Mouse (Mus musculus) adrenal gland, postnatal 14 days (tissue): Measurements from ENCODE around the gene Gm5150. TPM values are rescaled to one million over a fixed set of nuclear protein-coding genes. Genes with fewer than 3 reads are reported as not detected.
"Not testable (repeated sequence)": the region's sequence is repeated elsewhere in the genome, so short reads cannot be mapped to it uniquely, and the experiment has no call there.

Experiments used
- DNase-seq: peaks from one replicate; pipeline ENCODE4 v3.0.0; 2021; ENCODE audit warnings: mixed read lengths
- long read RNA-seq, 2 experiments: library from polyadenylated mRNA; stranded (forward); transcript quantifications; one replicate each; pipeline ENCODE4 v2.0.0; 2021
- microRNA-seq, 2 experiments: library from miRNA; unstranded; fragments of <30 nt; microRNA quantifications; one replicate each; pipeline ENCODE4 v1.2.0; 2021
- total RNA-seq: library from RNA; stranded (reverse); gene quantifications from 2 replicates; pipeline ENCODE4 v1.2.3, GENCODE M21; 2021

The Gm5150 gene
- not detected in 2 replicates for total RNA-seq
- long read RNA-seq, experiment 1: 0 reads
- long read RNA-seq, experiment 2: 0 reads

GRCm38 (mm10) chr3:16006215-16006614, at the start of gene Gm5150:
Gene Gm5150 (minus strand): TSS chr3:16006437.
- DNase-seq: no peak

- DNase-seq: not testable (repeated sequence)
Observed at GRCm38 (mm10) chr3:16051736-16052135, 45.5 kb upstream of the Gm5150 start.

GRCm38 (mm10) chr3:16047288-16047687, 41.1 kb upstream of the Gm5150 start:
- DNase-seq: no peak

- peak; percentile 32 for DNase-seq
Observed at GRCm38 (mm10) chr3:16043315-16043714, 37.1 kb upstream of the Gm5150 start.

- DNase-seq: peak; percentile 55
Observed at GRCm38 (mm10) chr3:16024988-16025387, 18.8 kb upstream of the Gm5150 start.

- DNase-seq: no peak
Observed at GRCm38 (mm10) chr3:16022214-16022613, 16.0 kb upstream of the Gm5150 start.

GRCm38 (mm10) chr3:16014456-16014855, 8.2 kb upstream of the Gm5150 start:
- not testable (repeated sequence) for DNase-seq

GRCm38 (mm10) chr3:16007827-16008226, 1.6 kb upstream of the Gm5150 start:
- no peak for DNase-seq

- DNase-seq: no peak
Observed at GRCm38 (mm10) chr3:16003890-16004633, 2.2 kb downstream of the Gm5150 start.

GRCm38 (mm10) chr3:15999479-15999878, 6.8 kb downstream of the Gm5150 start:
- DNase-seq: not testable (repeated sequence)

- no peak for DNase-seq
Observed at GRCm38 (mm10) chr3:15982216-15982615, 24.0 kb downstream of the Gm5150 start.

- no peak for DNase-seq
Observed at GRCm38 (mm10) chr3:15956921-15957320, 49.3 kb downstream of the Gm5150 start.

Small RNA genes within 50 kb of the gene (microRNA-seq; reads per million reads assigned to microRNA genes)
- 0 reads per million in 2 experiments for gene Gm24694

Other genes starting within 250 kb of the Gm5150 start
- 0.44 and 0.49 TPM in 2 replicates for gene Sirpb1c, start 157.9 kb downstream of the Gm5150 start, total RNA-seq